Mouse (Mus musculus): ENCODE results near the gene Syngr3.
"Not testable (repeated sequence)": the region's sequence is repeated elsewhere in the genome, so short reads cannot be mapped to it uniquely, and the experiment has no call there.

Gene Syngr3

GRCm38 (mm10) chr17:24689251-24690081 lies at the start of gene Syngr3:
Syngr3 (minus strand) TSS chr17:24689955.
- peak in 1 of 2 experiments; percentile 23 for DNase-seq (ENCODE audit: low spot score in 2 of 2)

DNA sequence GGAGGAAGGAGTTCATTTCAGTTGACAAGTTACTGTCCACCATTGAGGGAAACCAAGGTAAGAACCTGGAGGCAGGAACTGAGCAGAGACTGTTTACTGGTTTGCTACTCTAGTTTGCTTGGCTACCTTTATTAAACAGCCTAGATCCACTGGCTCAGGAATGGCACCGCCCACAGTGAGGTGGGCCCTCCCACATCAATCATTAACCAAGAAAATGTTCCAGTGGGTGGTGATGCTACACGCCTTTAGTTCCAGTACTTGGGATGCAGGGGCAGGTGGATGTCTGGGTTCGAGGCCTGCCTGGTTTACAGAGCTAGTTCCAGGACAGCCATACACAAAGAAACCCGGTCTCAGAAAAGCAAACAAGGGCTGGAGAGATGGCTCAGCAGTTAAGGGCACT lies 48.5 kb upstream of the Syngr3 start:
- no peak for DNase-seq (ENCODE audit: low spot score in 2 of 2)

- no peak for DNase-seq (ENCODE audit: low spot score in 2 of 2)
Measured at GRCm38 (mm10) chr17:24737135-24737810, 47.5 kb upstream of the Syngr3 start.

DNA sequence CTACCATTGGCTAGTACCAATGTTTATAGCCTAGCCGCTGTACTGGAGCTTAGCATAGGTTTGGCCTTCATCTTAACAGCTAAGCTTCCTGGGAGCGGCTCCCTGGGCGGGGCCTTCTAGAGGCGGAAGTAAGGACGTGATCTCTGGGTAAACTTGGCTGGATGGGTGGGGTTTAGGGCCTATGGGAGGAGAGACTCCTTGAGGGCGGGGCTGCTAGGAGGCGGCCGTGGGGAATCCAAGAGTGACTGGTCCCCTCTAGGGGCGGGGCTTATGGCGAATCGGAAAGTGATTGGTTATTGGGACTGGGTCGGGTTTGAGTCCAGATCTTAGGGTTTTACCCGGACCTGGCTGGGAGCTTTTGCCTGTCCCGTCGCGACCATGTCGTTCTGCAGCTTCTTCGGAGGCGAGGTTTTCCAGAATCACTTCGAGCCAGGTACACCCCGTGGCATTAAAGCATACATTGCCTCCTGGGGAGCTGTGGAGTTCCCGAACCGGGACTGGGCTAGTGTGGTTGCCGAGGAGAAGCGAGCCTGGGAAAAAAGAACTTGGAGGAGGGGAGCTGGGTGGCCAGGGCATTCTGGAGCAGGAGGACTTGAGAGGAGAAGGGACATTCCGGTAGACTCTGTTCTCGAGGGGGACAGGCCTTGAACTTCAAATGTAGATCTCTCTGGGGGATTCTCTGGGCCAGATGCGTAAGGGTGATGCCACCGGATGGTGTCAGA lies 46.7 kb upstream of the Syngr3 start, which contains the start of gene Msrb1:
Msrb1 (plus strand) TSS at position 313 of the 722 bp plus-strand sequence.
- peak; percentile 93 to 98 for DNase-seq (ENCODE audit: low spot score in 2 of 2)

DNA sequence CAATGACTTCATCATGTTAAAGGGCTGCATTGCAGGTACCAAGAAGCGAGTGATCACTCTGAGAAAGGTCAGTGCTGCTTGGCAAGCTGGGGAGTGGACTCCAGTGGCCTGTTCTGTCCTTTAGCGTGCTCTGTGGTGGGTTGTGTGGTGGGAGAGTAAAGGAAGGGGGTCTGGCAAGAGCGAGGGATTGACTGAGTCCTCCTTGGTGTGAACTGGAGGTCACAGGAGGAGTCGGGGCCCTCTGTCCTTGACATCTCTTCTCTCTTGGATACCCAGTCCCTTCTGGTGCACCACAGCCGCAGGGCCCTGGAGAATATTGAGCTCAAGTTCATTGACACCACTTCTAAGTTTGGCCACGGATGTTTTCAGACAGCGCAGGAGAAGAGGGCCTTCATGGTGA lies 45.7 kb upstream of the Syngr3 start:
- no peak for DNase-seq (ENCODE audit: low spot score in 2 of 2)

DNA sequence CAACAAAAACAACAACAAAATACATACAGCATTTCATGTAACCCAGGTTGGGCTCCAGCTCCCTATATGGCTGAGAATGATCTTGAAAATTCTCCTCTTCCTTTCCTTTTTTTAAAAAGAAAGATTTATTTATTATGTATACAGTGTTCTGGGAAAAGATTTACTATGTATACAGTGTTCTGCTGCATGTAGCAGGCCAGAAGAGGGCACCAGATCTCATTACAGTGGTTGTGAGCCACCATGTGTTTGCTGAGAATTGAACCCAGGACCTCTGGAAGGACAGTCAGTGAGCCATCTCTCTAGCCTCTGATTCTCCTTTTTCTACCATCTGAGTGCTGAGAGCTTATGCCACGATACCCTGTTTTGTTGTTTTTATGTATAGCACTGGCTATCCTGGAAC lies 44.8 kb upstream of the Syngr3 start:
- DNase-seq (ENCODE audit: low spot score in 2 of 2), result no peak

- DNase-seq (ENCODE audit: low spot score in 2 of 2), result no peak
Measured at GRCm38 (mm10) chr17:24733434-24734050, 43.8 kb upstream of the Syngr3 start.

GRCm38 (mm10) chr17:24732233-24732935 lies 42.6 kb upstream of the Syngr3 start:
- DNase-seq (ENCODE audit: low spot score in 2 of 2), result no peak

- no peak for DNase-seq (ENCODE audit: low spot score in 2 of 2)
Measured at GRCm38 (mm10) chr17:24730787-24731186, 41.0 kb upstream of the Syngr3 start.

GRCm38 (mm10) chr17:24729067-24729466 lies 39.3 kb upstream of the Syngr3 start:
- DNase-seq (ENCODE audit: low spot score in 2 of 2), result no peak

DNA sequence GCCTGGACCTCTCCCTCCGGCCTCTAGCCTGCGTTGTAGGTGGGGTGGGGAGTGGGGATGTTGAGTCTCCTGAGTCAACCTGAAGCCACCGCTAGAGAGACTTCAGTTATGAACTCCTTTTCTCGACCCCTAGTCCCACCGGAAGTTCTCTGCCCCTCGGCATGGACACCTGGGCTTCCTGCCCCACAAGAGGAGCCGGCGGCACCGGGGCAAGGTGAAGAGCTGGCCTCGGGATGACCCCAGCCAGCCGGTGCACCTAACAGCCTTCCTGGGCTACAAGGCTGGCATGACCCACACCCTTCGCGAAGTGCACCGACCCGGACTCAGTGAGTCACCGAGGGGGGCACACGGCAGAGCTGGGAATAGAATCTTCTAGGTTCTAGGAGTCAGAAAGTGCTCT lies 38.4 kb upstream of the Syngr3 start:
- DNase-seq (ENCODE audit: low spot score in 2 of 2), result no peak

- no peak for DNase-seq (ENCODE audit: low spot score in 2 of 2)
Measured at GRCm38 (mm10) chr17:24727618-24728017, 37.9 kb upstream of the Syngr3 start, which contains the start of gene Rpl3l. Rpl3l (plus strand) TSS chr17:24727820.

DNA sequence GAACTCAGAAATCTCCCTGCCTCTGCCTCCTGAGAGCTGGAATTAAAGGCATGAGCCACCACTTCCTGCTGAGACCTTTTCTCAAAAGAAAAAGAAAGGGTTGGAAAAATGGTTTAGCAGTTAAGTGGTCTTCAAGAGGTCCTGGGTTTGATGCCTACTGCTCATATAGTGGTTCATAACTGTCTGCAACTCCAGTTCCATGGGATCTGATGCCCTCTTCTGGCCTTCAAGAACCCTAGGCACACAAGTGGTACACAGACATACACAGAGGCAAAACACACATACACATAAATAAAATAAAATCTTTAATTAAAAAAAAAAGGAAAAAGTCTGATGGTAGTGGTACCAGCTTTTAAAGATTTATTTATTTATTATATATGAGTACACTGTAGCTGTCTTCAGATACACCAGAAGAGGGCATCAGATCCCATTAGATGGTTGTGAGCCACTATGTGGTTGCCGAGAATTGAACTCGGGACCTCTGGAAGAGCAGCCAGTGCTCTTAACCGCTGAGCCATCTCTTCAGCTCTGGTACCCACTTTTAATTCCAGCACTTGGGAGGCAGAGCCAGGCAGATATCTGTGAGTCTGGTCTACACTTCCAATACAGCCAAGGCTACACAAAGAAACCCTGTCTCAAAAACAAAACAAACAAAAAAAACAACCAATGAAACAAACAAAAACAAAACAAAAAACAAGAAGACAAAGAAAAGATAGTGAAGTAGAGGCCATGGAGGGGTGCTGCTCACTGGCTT lies 36.1 kb upstream of the Syngr3 start:
- no peak for DNase-seq (ENCODE audit: low spot score in 2 of 2)

DNA sequence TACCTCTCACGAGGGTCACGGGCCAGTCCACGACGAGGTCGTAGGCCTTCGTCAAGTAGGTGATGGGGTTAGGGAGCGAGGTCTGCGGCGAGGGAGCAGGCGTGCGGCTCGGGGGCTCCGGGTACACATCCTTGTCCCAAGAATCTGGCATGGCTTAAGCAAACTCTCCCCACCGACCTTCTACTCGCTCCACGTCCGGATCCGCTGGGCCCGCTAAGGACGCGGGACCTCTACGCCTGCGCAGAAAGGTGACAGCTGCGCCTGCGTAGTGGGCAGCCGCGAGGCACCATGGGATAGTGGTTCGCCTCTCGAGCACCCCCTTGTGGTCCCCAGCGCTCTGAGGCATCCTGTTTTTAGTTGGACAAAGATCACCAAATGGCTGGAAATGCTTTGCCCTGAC lies 34.4 kb upstream of the Syngr3 start, which contains the start of gene Ndufb10:
Ndufb10 (minus strand) TSS at position 295 of the 400 bp plus-strand sequence.
- peak; percentile 97 to 99 for DNase-seq (ENCODE audit: low spot score in 2 of 2)

- peak in 1 of 2 experiments; percentile 61 for DNase-seq (ENCODE audit: low spot score in 2 of 2)
Measured at GRCm38 (mm10) chr17:24723881-24724180, 34.1 kb upstream of the Syngr3 start.

GRCm38 (mm10) chr17:24723122-24723880 lies 33.5 kb upstream of the Syngr3 start:
- DNase-seq (ENCODE audit: low spot score in 2 of 2), result no peak

- DNase-seq (ENCODE audit: low spot score in 2 of 2), result no peak
Measured at GRCm38 (mm10) chr17:24722220-24722924, 32.6 kb upstream of the Syngr3 start.

DNA sequence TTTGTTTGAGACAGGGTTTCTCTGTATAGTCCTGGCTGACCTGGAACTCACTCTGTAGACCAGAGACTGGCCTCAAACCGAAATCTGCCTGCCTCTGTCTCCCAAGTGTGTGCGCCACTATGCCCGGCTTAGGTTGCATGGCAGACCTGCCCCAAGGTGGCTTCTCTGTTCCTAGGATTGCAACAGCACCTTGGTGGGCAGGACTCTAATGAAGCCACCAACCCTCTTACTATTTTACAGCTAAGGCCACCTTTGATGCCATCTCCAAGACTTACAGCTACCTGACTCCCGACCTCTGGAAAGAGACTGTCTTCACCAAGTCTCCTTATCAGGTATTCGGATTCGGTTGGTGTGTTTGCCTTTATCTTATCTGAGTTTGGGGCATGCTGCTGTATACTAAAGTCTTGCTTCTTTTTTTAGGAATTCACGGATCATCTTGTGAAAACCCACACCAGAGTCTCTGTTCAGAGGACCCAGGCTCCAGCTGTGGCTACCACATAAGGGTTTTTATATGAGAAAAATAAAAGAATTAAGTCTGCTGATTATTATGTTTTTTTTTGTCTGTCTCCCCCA lies 31.7 kb upstream of the Syngr3 start:
- not testable (repeated sequence) for DNase-seq (ENCODE audit: low spot score in 2 of 2)

DNA sequence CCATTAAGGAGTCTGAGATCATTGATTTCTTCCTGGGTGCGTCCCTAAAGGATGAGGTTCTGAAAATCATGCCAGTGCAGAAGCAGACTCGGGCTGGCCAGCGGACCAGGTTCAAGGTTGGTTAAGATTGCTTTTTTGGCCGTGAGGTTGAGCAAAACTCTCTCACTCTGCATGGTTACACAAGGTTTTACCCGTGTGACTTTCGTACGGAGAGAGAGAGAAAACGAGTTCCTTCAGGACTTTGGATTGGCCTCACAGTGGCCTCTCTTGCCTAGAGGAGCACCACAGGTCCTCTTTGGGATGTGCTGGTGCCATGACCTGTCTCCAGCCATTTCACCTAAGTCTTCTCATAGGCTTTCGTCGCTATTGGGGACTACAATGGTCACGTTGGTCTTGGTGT lies 30.9 kb upstream of the Syngr3 start:
- DNase-seq (ENCODE audit: low spot score in 2 of 2), result not testable (repeated sequence)
